Mouse (Mus musculus) right cerebral cortex, postnatal 4 days (tissue): ENCODE measurements around the gene Actl7b.

Experiments
- DNase-seq: peaks from one replicate; pipeline ENCODE4 v3.0.0-alpha.2; 2022

Gene Actl7b

GRCm38 (mm10) chr4:56702234-56702633 is 39.0 kb downstream of the Actl7b start:
- no peak for DNase-seq

- no peak for DNase-seq
Measured at GRCm38 (mm10) chr4:56698671-56699070, 42.6 kb downstream of the Actl7b start.

GRCm38 (mm10) chr4:56696401-56696800 is 44.8 kb downstream of the Actl7b start:
- no peak for DNase-seq
